Mouse (Mus musculus) lung, postnatal 0 days (tissue): Measurements from ENCODE around the gene Lrrc20.

Experiments
- CTCF ChIP-seq: IDR thresholded peaks from 2 replicates; pipeline ENCODE4 v1.5.1; 2016; ENCODE audit warnings: antibody characterized with exemption, mild to moderate bottlenecking
- EP300 ChIP-seq: IDR thresholded peaks from 2 replicates; pipeline ENCODE4 v1.6.1; 2016; ENCODE audit warnings: antibody characterized with exemption, mild to moderate bottlenecking, control low read depth

DNA sequence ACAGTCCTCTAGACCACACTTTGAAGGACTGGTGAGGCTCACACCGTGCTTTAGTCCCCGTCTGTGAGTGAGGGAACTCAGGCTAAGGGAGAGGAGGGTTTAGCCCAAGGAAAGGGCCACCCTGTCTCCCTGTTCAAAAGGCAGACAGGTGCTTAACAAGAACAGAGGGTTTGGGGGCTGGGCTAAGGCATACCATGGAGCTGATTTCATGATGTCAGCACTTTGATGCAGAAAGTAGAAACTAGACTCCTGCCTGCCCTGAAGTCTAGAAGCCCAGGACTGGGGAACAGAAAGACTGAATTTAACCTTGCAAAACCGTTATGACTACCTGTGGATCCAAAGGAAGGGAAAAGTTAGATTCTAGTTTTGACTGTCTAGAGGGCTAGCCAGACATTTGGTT, 18.4 kb upstream of the Lrrc20 start:
- TF ChIP-seq CTCF (no peak), EP300 (no peak)
